Mouse (Mus musculus) forebrain, embryonic 15.5 days (tissue): Measurements from ENCODE around the gene Sec61a1. TPM values are rescaled to one million over a fixed set of nuclear protein-coding genes. Genes with fewer than 3 reads are reported as not detected.
A peak's percentile ranks its signal among the peaks of the same experiment; 100 is the strongest.

Experiments
- ATAC-seq: fragments of 200-750 bp; cut with Nextera tagmentation; replicated peaks from 2 replicates; pipeline ENCODE4 v1.8.0; 2017; ENCODE audit warnings: mild to moderate bottlenecking, moderate TSS enrichment, moderate library complexity
- H3K27ac ChIP-seq: fragments of 300-500 bp; sonication (generic); replicated peaks from 2 replicates; pipeline ENCODE4 v1.5.1; 2015; ENCODE audit warnings: mild to moderate bottlenecking, inconsistent platforms
- H3K27me3 ChIP-seq: fragments of 300-500 bp; sonication (generic); 2 replicates; pipeline ENCODE4 v1.6.1; 2015; ENCODE audit warnings: inconsistent platforms
- H3K36me3 ChIP-seq: fragments of 300-500 bp; sonication (generic); 2 replicates; pipeline ENCODE4 v1.6.1; 2015; ENCODE audit warnings: mild to moderate bottlenecking, inconsistent platforms
- H3K4me1 ChIP-seq: fragments of 300-500 bp; sonication (generic); 2 replicates; pipeline ENCODE4 v1.6.1; 2015; ENCODE audit warnings: inconsistent platforms
- H3K4me2 ChIP-seq: fragments of 300-500 bp; sonication (generic); replicated peaks from 2 replicates; pipeline ENCODE4 v1.6.1; 2015; ENCODE audit warnings: mild to moderate bottlenecking, inconsistent platforms
- H3K4me3 ChIP-seq: fragments of 300-500 bp; sonication (generic); 2 replicates; pipeline ENCODE4 v1.5.1; 2015; ENCODE audit warnings: mild to moderate bottlenecking, inconsistent platforms
- H3K9ac ChIP-seq: fragments of 300-500 bp; sonication (generic); replicated peaks from 2 replicates; pipeline ENCODE4 v1.6.1; 2015; ENCODE audit warnings: mild to moderate bottlenecking, inconsistent platforms
- H3K9me3 ChIP-seq: fragments of 300-500 bp; sonication (generic); 2 replicates; pipeline ENCODE4 v1.6.1; 2016; ENCODE audit warnings: inconsistent platforms
- WGBS: fragments of 180-500 bp; shearing (Covaris S2); methylation state at CpG from one replicate; pipeline ENCODE4 v1.1.7; 2015; ENCODE audit warnings: mixed read lengths; 5-methylcytosine and 5-hydroxymethylcytosine counted together
- polyA plus RNA-seq: library from polyadenylated mRNA; unstranded; fragments of >200 nt; fragmentation: Nextera tagmentation; extraction: Ambion mirVana; gene quantifications from 2 replicates; pipeline ENCODE4 v1.2.1, GENCODE M21; 2015

The Sec61a1 gene
- 157 and 158 TPM in 2 replicates for polyA plus RNA-seq

GRCm38 (mm10) chr6:88518404-88519263, at the start of gene Sec61a1:
Sec61a1 (minus strand) TSS chr6:88518905.
- H3K9me3 ChIP-seq = no peaks in the 10 kb centered on the region

GRCm38 (mm10) chr6:88566676-88567075, 48.0 kb upstream of the Sec61a1 start:
- WGBS = 10% methylated on average over 7 of the region's 7 CpGs
- Histone ChIP-seq H3K27me3 (peaks cover 7% of the 10 kb centered on the region; the same call in 1 of the 2 replicates), H3K4me2 (no peak overlapping the region), H3K36me3 (no peaks in the 10 kb centered on the region), H3K9me3 (no peaks in the 10 kb centered on the region), H3K4me1 (peaks cover 3% of the 10 kb centered on the region), H3K4me3 (no peak overlapping the region), H3K9ac (no peak overlapping the region), H3K27ac (no peak overlapping the region)
- ATAC-seq = no peak

More at GRCm38 (mm10) chr6:88518404-88519263, at the start of gene Sec61a1:
- Histone ChIP-seq H3K27me3 (no peaks in the 10 kb centered on the region), H3K4me1 (peaks cover 26% of the 10 kb centered on the region), H3K36me3 (peaks cover 26% of the 10 kb centered on the region), H3K4me3 (peak within 1 kb of the TSS; percentile 81), H3K27ac (peak within 1 kb of the TSS; percentile 86), H3K9ac (peak within 1 kb of the TSS; percentile 88), H3K4me2 (peak within 1 kb of the TSS; percentile 81)
- WGBS = under 1% methylated on average over 80 of the region's 80 CpGs
- peak; percentile 98 for ATAC-seq

GRCm38 (mm10) chr6:88565033-88565432, 46.3 kb upstream of the Sec61a1 start:
- Histone ChIP-seq H3K36me3 (no peaks in the 10 kb centered on the region), H3K9ac (no peak overlapping the region), H3K27me3 (peaks cover 7% of the 10 kb centered on the region; the same call in 1 of the 2 replicates), H3K4me2 (no peak overlapping the region), H3K4me1 (peaks cover 3% of the 10 kb centered on the region), H3K27ac (no peak overlapping the region), H3K4me3 (no peak overlapping the region), H3K9me3 (no peaks in the 10 kb centered on the region)
- WGBS = 35% methylated on average over 6 of the region's 6 CpGs
- ATAC-seq = 0 out of 2 replicates have a peak, but pooled peaks have one; percentile 38

- Histone ChIP-seq H3K27ac (no peak overlapping the region), H3K27me3 (no peaks in the 10 kb centered on the region), H3K4me3 (no peak overlapping the region), H3K9me3 (no peaks in the 10 kb centered on the region), H3K9ac (no peak overlapping the region), H3K4me1 (no peaks in the 10 kb centered on the region), H3K4me2 (no peak overlapping the region), H3K36me3 (no peaks in the 10 kb centered on the region)
- WGBS = 90% methylated on average over 4 of the region's 4 CpGs
- no peak for ATAC-seq
These were observed 41.5 kb upstream of the Sec61a1 start for GRCm38 (mm10) chr6:88560156-88560555.

GRCm38 (mm10) chr6:88559688-88560087, 41.0 kb upstream of the Sec61a1 start:
- Histone ChIP-seq H3K36me3 (no peaks in the 10 kb centered on the region), H3K9ac (no peak overlapping the region), H3K4me2 (no peak overlapping the region), H3K4me1 (no peaks in the 10 kb centered on the region), H3K9me3 (no peaks in the 10 kb centered on the region), H3K27me3 (no peaks in the 10 kb centered on the region), H3K27ac (no peak overlapping the region), H3K4me3 (no peak overlapping the region)
- no peak for ATAC-seq
- WGBS = 17% methylated on average over 5 of the region's 5 CpGs

- ATAC-seq = no peak
- no peak overlapping the region for H3K27ac ChIP-seq
- no peaks in the 10 kb centered on the region for H3K36me3 ChIP-seq
- 76% methylated on average over 1 of the region's 1 CpGs for WGBS
- no peak overlapping the region for H3K4me2 ChIP-seq
- no peak overlapping the region for H3K4me3 ChIP-seq
- no peak overlapping the region for H3K9ac ChIP-seq
- no peaks in the 10 kb centered on the region for H3K9me3 ChIP-seq
- H3K4me1 ChIP-seq = no peaks in the 10 kb centered on the region
- H3K27me3 ChIP-seq = no peaks in the 10 kb centered on the region
These were observed 39.4 kb upstream of the Sec61a1 start for GRCm38 (mm10) chr6:88558076-88558475.

- no peak overlapping the region for H3K4me2 ChIP-seq
- H3K9me3 ChIP-seq = no peaks in the 10 kb centered on the region
- WGBS = 19% methylated on average over 4 of the region's 4 CpGs
- H3K27ac ChIP-seq = no peak overlapping the region
- H3K4me3 ChIP-seq = no peak overlapping the region
- H3K4me1 ChIP-seq = no peaks in the 10 kb centered on the region
- no peaks in the 10 kb centered on the region for H3K27me3 ChIP-seq
- ATAC-seq = no peak
- H3K36me3 ChIP-seq = no peaks in the 10 kb centered on the region
- H3K9ac ChIP-seq = no peak overlapping the region
These were observed 38.8 kb upstream of the Sec61a1 start for GRCm38 (mm10) chr6:88557548-88557947.

GRCm38 (mm10) chr6:88549916-88550315, 31.2 kb upstream of the Sec61a1 start:
- WGBS = 81% methylated on average over 2 of the region's 2 CpGs
- Histone ChIP-seq H3K9me3 (no peaks in the 10 kb centered on the region), H3K9ac (no peak overlapping the region), H3K36me3 (no peaks in the 10 kb centered on the region), H3K27ac (no peak overlapping the region), H3K4me1 (peaks cover 8% of the 10 kb centered on the region; the same call in 1 of the 2 replicates), H3K4me3 (no peak overlapping the region), H3K4me2 (no peak overlapping the region), H3K27me3 (peaks cover 13% of the 10 kb centered on the region; the same call in 1 of the 2 replicates)
- ATAC-seq = no peak

GRCm38 (mm10) chr6:88549137-88549814, 30.6 kb upstream of the Sec61a1 start:
- Histone ChIP-seq H3K4me1 (peaks cover 8% of the 10 kb centered on the region; the same call in 1 of the 2 replicates), H3K9ac (no peak overlapping the region), H3K36me3 (no peaks in the 10 kb centered on the region), H3K4me2 (no peak overlapping the region), H3K9me3 (no peaks in the 10 kb centered on the region), H3K27me3 (peaks cover 16% of the 10 kb centered on the region; the same call in 1 of the 2 replicates), H3K4me3 (no peak overlapping the region), H3K27ac (no peak overlapping the region)
- ATAC-seq = no peak
- WGBS = 26% methylated on average over 4 of the region's 4 CpGs

GRCm38 (mm10) chr6:88548405-88549049, 29.8 kb upstream of the Sec61a1 start:
- ATAC-seq = no peak
- 84% methylated on average over 10 of the region's 10 CpGs for WGBS
- Histone ChIP-seq H3K4me1 (peaks cover 8% of the 10 kb centered on the region; the same call in 1 of the 2 replicates), H3K9ac (no peak overlapping the region), H3K27me3 (peaks cover 17% of the 10 kb centered on the region; the same call in 1 of the 2 replicates), H3K9me3 (no peaks in the 10 kb centered on the region), H3K36me3 (no peaks in the 10 kb centered on the region), H3K4me3 (no peak overlapping the region), H3K27ac (no peak overlapping the region), H3K4me2 (no peak overlapping the region)

GRCm38 (mm10) chr6:88545397-88545790, 26.7 kb upstream of the Sec61a1 start:
- Histone ChIP-seq H3K27me3 (peaks cover 17% of the 10 kb centered on the region; the same call in 1 of the 2 replicates), H3K27ac (no peak overlapping the region), H3K9ac (no peak overlapping the region), H3K9me3 (no peaks in the 10 kb centered on the region), H3K4me1 (peaks cover 8% of the 10 kb centered on the region; the same call in 1 of the 2 replicates), H3K4me3 (no peak overlapping the region), H3K36me3 (no peaks in the 10 kb centered on the region), H3K4me2 (no peak overlapping the region)
- WGBS = 17% methylated on average over 10 of the region's 10 CpGs
- no peak for ATAC-seq
